Mouse (Mus musculus) spleen, adult 2 months (tissue): ENCODE measurements around the gene Lrrc23.

ENCODE experiments used
- CTCF ChIP-seq: fragments of 200-500 bp; IDR thresholded peaks from 2 replicates; pipeline ENCODE4 v1.5.1; 2011; ENCODE audit warnings: mild to moderate bottlenecking, inconsistent platforms; ENCODE audit not compliant: insufficient read depth, insufficient read length, insufficient replicate concordance; ENCODE audit errors: extremely low read depth
- POLR2A ChIP-seq: fragments of 200-500 bp; IDR thresholded peaks from 2 replicates; pipeline ENCODE4 v1.6.1; 2011; ENCODE audit warnings: low read depth, low read length, inconsistent platforms

DNA sequence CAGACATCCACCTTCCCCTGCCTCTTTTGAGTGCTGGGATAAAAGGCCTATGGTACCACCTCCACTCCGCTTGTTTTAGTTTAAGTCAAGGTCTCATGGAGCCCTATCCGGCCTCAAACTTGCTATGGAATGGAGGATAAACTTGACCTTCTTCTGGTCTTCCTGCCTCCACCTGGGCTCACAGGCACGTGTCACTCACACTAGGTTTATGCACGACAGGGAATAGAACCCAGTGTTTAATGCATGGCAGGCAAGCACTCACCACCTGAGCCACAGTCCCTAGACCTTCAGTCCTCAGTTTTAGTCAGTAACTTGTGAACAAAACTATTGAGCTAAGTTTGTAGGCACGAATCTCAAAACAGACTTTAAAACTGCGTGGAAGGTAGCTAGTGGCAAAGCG lies 48.5 kb downstream of the Lrrc23 start:
- TF ChIP-seq CTCF (no peak), POLR2A (no peak)
